Mouse (Mus musculus) layer of hippocampus, postnatal 25 days (tissue): ENCODE results near the gene Slc19a1. TPM values are rescaled to one million over a fixed set of nuclear protein-coding genes. Genes with fewer than 3 reads are reported as not detected.

Experiments used
- DNase-seq, 2 experiments: peaks; one replicate each; pipeline ENCODE4 v3.0.0; 2022; ENCODE audit warnings: mixed read lengths in 2 of 2, low spot score in 1 of 2; ENCODE audit errors: extremely low spot score in 1 of 2
- total RNA-seq, 2 experiments: library from RNA; stranded (reverse); gene quantifications; 2 replicates each; pipeline ENCODE4 v1.2.3; 2021

The Slc19a1 gene
- total RNA-seq, 2 experiments from 2014 or later = 20.9 to 23.1 TPM

GRCm38 (mm10) chr10:77032591-77033322, 716 bp downstream of the Slc19a1 start:
- DNase-seq = peak; percentile 79 to 87

GRCm38 (mm10) chr10:77033323-77034025, 1.4 kb downstream of the Slc19a1 start:
- DNase-seq = peak in 1 of 2 experiments; percentile 56

DNA sequence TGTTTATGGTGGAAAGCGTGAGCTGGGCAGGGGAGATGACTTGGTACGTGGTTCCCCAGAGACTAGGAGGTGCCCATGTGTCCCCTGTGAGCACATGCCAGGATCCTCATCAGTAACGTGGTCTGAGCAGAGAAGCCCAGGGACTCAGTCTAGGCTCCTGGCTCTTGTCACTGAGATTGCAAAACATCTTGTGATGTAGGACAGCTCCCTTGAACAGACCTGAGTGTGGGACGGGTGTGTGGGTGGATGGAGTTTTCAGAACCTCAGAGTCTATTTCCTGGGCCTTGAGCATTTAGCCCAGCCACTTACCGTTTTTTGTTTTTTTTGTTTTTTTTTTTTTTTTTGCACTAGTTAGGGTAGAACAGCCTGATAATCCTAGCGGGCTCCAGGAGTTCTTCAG, 3.4 kb downstream of the Slc19a1 start:
- no peak for DNase-seq

DNA sequence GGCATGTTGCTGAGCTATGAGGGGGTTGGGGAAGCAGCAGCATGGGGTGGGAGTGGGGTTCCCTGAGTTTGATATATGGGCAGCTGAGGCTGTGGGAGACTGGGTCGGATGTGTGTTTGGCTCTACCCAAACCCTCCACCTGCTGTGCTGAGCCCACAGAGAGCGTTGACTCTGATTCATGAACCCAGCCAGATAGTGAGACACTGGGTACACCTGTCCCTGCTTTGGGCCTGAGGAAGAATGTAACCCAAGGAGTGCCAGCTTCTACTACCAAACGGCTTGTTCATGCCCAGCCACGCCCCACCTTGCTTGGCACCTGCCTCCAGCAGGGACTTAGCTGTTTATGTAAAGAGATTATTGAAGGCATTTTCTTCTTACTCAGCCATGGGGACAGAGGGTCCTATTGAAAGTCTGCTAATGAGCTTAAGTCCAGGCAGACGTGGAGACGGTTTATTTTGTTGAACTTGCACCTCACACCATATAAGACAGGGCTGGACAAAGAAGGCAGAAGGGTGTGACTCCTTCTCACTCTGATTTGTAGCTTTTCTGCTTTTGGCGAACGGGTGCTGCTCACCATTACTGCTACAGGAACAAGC, 6.6 kb downstream of the Slc19a1 start:
- no peak for DNase-seq

GRCm38 (mm10) chr10:77048196-77048595, 16.2 kb downstream of the Slc19a1 start:
- no peak for DNase-seq

GRCm38 (mm10) chr10:77048606-77049005, 16.6 kb downstream of the Slc19a1 start:
- no peak for DNase-seq

DNA sequence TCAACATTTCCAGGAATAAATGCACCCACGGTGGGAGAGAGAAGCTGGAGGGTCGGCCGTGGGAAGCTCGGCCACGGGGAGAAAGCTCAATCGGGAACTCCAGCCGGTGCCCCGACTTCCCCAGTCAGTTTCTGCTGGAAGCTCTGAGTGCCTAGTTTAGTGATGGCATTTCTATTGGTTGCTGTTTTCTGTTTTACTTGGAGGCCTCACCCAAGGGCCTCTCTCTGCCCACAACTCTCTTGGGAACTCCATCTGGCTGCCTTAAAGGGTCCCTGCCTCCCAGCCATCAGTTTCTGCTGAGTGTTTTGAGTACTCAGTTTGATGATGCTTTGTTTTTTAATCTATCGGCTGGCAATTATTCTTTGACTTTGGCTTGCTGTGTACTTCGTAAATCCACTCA, 24.7 kb downstream of the Slc19a1 start:
- no peak for DNase-seq

- no peak for DNase-seq
Measured at GRCm38 (mm10) chr10:77061426-77061825, 29.4 kb downstream of the Slc19a1 start.

DNA sequence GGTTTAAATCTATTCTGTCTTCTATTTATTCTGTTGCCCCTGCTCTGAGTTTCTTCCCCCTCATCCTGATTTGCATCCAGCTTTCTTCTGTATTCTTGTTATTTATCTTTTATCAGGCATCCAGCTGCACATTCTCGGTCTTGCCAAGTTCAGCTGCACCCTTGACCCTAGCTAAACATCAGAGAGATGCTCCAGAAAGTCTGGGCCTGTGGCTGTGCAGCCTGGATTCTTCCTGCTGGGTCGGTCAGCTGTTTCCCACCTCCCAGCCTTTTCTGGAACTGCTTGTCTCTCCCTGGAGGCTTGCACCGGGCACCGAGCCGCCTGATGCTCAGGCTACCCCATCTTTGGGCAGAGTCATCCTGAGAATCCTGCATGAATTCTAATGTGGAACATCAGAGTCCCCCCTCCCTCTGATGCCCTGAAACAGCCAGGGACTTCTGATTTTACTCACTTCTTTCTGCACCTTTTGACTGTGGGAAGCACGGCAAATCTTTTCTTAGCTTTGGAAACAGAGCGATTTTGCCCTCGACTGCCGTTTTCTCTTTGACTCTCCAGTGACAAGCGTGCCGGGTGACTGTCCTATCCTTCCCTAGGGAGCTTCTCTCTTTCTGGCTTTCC, 30.5 kb downstream of the Slc19a1 start:
- no peak for DNase-seq

DNA sequence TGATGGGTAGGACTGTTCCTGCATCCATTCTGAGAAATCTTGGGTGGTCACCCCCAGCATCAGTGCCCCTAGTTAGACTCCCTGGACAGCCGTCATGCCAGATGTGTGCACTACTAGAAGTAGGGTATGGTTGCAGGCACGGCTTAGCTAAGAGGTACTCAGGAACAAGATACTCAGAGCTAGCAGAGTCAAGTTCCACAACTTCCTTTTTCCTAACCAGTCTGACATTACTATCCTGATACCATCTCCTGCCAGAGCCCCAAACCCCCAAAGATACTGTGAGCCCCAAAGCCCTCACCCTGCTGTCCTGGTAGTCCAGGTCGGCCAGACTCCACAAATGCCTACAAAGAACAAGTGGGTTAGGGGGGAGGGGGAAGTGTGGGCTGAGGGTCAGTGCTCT, 32.2 kb downstream of the Slc19a1 start:
- no peak for DNase-seq

- no peak for DNase-seq
Measured at GRCm38 (mm10) chr10:77064659-77065058, 32.6 kb downstream of the Slc19a1 start.

- DNase-seq = no peak
Measured at GRCm38 (mm10) chr10:77068469-77068868, 36.4 kb downstream of the Slc19a1 start.

DNA sequence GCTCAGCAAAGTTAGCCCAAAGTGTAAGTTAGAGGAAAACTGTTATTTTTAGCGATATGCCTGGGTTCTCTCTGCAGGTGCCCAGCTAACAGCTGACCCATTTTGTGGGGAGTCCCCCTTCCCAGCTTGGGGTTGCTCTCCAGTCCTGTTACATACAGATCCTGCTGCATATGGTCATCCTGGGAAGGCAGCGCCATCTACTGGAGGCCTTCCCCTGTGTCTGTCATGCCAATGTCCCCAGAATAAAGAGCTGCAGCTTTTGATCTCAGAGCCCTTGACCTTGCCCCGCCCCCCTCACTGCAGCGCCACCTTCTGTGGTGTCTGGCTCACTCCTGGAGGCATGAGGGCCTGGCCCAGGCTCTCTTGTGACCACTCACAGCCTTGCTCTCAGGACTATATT, 38.0 kb downstream of the Slc19a1 start:
- peak; percentile 27 to 63 for DNase-seq

GRCm38 (mm10) chr10:77074276-77074974, 42.4 kb downstream of the Slc19a1 start:
- DNase-seq = no peak

- DNase-seq = no peak
Measured at GRCm38 (mm10) chr10:77078456-77078855, 46.4 kb downstream of the Slc19a1 start.

- no peak for DNase-seq
Measured at GRCm38 (mm10) chr10:77078961-77079360, 46.9 kb downstream of the Slc19a1 start.

GRCm38 (mm10) chr10:77082453-77082852, 50.4 kb downstream of the Slc19a1 start:
- DNase-seq = peak; percentile 64 to 81

GRCm38 (mm10) chr10:77082921-77083320, 50.9 kb downstream of the Slc19a1 start:
- no peak for DNase-seq

GRCm38 (mm10) chr10:77084568-77084967, 52.5 kb downstream of the Slc19a1 start:
- no peak for DNase-seq

DNA sequence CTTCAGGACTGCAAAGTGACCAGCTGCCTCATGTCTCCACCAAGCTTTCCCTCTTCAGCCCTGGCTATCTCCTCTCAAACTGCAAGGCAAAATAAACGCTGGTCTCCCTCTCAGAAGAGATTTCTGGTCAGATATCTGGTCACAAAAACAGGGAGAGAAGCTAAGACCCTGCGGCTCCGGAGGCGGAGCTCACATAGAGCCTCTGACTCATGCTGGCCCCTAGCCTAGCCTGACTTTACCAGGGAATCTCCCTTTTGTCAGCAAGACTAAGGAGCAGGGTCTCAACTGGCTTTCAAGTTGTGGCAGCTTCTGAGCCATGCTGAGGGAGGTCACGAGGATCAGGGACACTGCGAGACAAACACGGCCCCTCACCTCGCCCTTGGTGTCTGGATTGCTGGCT, 57.3 kb downstream of the Slc19a1 start:
- DNase-seq = no peak

- no peak for DNase-seq
Measured at GRCm38 (mm10) chr10:77090063-77090462, 58.0 kb downstream of the Slc19a1 start.
